Mouse (Mus musculus) yolk sac, embryonic 10.5 days (tissue): ENCODE measurements around the gene Acer3.
"Not testable (repeated sequence)": the region's sequence is repeated elsewhere in the genome, so short reads cannot be mapped to it uniquely, and the experiment has no call there.

ENCODE experiments used
- DNase-seq: peaks from one replicate; pipeline ENCODE4 v3.0.0-alpha.2; 2017; ENCODE audit warnings: low spot score

Gene Acer3

DNA sequence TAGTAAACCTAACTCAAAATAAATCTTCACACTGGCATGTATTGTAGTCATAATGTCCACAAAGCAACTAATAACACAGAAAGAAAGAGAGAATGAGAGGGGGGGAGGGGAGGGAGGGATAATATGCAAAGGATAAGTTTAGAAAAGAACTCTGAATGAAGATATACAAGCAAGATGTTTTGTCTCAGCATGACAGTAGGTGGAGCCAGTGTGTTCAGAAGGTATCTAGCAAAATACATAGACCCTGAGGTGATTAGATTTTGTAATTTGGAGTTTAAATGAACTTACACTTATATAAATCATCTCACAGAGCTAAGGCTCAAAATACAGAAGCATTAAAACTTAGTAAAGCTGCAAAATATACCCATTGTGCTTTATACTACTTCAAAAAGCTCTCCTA lies 44.7 kb downstream of the Acer3 start:
- DNase-seq: no peak

DNA sequence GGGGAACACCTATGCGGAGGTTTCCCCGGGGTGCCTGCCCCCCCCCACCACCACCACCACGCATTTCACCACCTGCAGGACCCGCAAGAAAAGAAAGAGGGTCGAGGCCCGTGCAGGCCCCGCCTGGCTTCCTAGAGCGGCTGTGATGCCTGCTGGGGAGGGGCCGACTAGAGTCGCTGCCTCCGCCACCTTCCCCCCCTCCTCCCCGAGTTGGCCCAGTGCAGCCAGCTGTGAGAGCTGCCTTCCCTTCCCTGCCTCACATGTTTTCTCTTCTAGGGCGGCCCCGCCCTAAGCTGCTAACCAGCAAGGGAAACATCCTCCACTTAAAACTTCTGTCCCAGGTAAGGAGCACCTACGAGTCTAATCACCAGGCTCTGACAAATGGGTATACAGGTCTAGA lies 52.8 kb downstream of the Acer3 start:
- not testable (repeated sequence) for DNase-seq

DNA sequence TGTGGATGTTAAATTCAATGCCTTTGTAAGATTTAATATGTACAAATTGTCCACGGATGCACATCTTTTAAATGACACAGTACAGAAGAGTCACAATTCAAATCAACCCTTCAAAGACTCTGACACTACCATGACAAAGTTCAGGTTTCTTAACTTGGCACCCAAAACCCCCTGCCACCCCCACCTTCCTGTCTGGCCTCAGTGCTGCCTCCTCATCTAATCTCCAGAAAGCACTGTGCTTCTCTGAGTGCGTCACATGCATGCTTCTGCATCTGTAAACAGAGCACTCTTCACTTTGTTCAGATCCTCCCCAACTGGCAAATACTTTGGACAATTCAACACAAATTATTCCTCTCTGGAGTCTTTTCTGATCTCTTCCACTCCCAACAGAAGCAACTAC lies 68.5 kb downstream of the Acer3 start:
- no peak for DNase-seq

DNA sequence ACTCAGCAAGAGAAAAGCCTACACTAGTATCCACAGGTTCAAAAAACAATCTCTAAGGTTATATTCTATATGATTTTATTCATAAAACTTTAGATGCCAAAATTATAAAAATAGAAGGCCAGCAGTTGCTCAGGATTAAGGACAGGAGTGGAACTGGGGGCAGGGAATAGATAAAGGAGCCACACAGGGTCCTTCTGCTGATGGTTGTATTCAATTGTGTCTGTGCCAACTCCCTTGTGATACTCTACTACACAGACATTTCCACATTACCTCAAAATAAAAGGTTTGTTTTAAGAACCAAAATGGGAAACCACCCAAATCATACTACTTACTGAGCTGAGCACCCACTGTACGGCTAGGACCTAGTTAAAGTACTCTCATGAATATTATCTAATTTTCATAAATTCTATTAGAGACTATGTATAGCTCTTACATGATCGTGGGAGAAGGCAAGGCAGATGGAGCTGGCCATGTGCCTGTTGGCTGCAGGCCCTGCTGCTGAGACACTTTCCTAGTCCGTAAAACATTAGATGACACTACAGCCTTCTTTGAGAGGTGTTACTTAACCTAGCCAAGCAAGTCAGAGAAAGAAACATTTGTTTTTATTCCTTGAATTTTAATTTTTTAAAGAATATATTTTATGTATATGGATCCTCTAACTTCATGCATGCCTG lies 84.2 kb downstream of the Acer3 start:
- DNase-seq: no peak

DNA sequence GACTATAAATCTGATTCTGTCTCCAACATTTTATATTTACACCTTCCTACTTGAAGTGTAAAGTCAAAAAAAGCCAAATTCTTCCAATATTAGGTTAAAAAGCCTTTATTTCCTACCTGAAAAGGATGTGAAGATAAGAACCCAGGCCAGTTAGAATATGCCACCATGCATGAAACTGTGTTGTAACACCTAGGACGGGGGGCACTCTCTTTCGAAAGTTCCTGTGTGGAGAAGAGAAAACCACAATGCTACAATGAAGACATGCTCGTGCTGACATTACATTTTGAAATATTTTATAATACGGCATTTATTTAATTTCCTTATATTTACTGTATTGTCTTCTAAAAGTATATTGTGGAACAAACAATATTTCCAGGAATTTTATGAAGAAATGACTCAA lies 97.2 kb downstream of the Acer3 start:
- no peak for DNase-seq

DNA sequence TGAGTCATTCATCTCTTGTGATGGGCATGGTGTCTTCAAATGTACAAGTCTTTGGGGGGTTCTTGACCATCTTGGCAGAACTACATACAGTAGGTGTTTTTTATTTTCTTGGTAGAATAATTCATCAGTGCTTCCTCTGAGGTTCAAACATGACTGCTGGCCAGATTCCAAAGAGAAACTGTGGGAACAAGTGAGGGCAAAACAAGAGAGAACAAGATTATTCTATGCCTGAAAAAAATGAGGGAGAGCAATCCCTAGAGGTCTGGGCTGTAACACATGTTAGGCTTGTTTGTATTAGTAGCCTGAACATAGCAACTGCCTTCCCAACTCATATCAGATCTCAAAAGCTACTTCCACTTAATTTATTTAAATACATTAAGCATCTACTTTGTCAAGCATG lies 104.3 kb downstream of the Acer3 start:
- no peak for DNase-seq

DNA sequence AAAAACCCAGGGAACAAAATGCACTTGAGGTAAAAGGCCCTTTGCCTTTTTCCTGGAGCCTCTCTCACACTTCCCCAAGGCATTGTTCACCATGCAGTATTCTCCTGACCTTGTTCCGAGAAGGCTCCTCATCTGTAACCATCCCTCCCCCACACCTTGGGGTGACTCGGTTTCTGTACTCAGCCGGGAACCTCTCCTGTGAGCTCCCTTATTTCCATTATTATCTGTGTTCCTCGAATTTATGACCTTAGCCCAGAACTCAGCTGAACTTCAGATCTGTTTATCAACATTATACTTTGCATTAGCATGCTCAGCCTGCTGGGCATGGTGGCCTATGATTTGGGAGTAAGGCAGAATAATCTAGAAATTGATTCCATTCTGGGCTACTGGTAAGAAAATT lies 118.1 kb downstream of the Acer3 start:
- no peak for DNase-seq

DNA sequence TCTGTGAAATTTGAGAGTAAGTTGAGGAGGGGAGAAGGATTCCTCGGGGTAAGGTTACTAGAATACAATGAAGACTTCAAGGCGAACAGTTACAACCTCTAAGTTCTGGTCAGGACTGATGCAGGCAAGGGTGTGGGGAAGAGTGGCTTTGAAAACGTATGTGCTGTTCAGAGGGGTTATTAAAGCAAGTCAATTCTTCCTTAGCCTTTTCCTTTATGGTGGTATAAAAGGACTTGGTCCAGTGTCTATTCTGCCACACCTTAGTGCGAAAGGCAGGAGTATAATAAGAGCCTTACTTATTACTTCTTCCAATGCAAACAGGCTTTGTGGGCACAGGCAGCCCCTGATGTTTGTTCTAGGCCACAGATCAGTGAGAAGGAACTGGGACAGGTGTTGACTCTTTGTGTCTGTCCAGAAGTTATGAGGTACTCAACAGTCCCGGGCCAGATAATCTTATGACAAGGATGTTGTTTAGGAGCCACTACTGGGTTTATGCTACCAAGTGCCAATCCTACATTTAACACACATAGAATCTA lies 119.4 kb downstream of the Acer3 start:
- DNase-seq: no peak

DNA sequence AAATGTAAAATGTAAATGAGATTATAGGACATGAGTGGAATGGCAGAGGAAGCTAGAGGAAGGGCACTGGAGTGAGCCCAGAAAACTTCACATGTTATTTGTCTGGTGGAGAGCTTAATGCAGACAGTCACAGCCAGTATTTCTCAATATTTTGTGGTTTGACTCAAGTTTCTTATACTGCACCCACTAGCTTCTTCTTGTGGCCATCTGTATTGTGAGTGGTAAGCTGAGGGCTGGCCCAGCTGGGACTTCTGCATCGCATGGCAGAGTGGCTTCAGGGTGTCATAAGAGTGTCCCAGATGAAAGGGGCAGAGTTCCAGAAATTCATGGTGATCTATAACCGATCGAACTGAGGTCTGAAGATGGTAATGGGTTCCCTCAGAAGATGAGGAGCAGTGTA lies 120.6 kb downstream of the Acer3 start:
- DNase-seq: no peak

DNA sequence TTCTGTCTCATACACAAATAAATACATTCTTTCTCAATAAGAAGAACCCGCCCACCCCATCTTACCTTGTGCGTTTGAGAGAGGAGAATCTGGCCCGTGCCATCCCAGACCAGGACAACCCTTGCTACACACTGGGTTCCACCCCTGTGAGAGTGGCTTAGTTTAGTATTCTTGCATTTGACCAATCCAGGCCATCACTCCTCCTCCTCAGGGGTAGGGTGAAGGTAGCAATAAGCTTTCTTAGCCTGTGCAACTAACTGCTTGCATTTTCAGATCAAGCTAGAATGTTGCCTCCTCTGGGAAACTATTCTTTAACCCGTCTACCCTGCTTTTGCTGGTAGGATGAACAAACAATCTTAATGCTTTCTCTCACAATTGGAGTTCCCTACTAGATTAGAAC lies 121.6 kb downstream of the Acer3 start, which contains the start of gene B3gnt6:
TSS of gene B3gnt6 (minus strand) at position 101 of the 400 bp plus-strand sequence.
- DNase-seq: no peak

DNA sequence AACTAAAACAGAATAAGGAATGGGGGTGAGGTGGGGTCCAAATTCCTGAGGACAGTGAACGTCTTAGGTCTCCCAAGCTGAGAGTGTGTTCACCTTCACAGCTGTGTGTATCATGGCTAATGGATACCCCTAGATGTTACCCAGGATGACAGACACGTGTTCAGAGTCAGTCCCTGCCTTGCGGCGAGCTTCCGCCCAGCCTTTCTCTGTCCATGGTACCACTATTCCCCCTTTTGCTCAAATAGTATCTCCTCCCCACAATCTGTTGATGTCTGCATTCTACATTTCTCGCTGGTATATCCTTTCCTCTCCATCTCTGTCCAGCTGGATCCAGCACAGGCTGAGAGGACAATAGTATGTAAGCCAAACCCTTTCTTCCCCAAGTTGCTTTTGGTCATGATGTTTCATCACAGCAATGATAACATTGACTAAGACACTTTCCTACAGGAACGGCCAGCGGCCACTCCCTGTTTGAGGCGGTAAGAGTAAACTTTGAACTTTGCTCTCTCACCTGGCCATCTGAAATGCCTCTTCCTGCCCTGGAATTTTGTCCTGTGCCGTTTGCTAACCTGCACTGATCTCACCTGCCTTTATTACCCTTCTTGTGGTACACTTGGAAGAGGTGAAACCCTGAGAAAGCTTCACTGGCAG lies 125.7 kb downstream of the Acer3 start:
- DNase-seq: peak; percentile 76

DNA sequence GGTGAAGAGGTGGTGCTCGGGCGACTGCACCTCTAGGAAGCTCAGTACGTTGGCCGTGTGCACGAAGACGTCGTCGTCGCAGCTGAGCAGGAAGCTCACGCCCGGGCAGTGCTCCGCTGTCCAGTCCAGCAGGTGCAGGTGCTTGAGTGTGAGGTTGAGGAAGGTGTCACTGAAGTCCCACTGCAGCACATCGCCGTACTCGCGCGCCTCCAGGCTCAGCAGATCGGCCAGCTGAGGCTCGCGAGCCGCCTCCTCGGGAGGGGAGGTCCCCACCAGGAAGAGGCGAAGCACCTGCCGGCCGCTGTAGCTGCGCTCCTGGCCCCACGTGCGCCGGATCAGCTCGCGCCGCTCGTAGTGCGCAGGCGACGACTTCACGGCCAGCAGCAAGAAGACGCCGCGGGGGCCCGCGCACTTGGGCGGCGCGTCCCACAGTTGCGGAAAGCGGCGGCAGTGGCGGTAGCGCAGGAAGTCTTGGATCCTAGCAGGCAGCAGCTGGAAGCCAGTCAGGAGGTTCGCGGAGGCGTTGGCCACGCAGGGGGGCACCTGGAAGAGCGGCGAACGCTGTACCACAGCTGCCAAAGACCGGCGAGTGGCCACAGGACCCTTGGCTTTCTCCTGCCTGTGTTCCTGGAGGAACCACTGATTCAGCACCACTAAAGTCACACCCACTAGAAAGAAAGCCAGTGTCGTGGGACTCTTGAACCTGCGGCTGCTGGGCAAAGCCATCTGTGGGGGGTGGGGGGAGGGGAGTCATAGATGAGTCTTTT lies 126.8 kb downstream of the Acer3 start:
- peak; percentile 43 for DNase-seq

DNA sequence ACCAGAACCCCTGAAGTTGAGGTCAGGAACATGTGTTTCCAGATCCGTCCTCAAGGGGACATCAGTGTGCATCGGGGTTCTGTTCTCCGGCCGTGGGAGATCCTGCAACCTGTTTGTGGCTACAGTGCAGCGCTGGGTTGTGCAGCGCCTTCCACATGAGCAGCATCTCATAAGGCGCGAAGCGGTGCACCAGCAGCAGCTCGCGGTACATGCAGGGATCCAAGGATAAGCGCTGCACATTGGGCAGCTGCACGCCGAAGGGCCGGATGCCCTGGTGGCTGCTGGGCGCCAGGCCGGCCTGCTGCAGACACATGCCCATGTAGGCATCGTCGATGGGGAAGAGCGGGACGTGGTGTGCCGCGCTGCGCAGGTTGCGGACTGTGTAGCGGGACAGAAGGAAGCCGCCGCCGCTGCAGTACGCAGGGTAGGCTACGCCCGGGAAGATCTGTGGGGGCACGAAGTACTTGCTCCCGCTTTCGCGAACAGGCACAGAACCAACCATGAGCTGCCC lies 127.4 kb downstream of the Acer3 start:
- DNase-seq: peak; percentile 23

DNA sequence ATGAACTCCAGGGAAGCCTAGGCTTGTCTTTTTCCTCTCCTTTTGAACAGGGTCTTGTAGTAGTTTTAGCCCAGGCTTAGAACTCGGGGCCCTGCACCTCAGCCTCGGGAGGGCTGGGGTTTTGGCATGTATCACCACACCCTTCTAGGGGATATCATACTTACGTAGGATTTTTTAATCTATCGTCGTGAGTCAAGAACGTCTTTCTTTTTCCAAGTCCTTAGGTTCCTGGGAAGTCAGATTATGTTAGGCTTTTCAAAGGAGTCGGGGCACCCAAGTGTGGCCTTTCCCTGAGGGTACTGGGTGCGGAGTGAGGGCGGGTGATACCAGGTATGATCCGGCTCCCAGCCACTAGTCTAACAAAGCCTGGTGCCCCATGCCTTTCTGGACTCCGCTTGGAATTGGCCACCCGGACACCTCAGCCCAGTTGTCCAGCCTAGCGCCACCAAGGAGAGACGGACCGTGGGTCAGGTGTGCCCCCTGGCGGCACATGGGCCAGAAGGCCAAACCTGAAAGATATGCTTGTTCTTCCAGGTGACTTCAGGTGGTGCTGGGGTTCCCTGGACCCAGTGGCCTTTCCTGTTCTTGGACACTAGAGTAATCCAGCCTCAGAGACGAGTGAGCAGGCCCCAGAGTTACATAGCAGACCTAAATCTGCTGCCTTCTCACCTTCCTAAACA lies 129.3 kb downstream of the Acer3 start:
- peak; percentile 49 for DNase-seq

DNA sequence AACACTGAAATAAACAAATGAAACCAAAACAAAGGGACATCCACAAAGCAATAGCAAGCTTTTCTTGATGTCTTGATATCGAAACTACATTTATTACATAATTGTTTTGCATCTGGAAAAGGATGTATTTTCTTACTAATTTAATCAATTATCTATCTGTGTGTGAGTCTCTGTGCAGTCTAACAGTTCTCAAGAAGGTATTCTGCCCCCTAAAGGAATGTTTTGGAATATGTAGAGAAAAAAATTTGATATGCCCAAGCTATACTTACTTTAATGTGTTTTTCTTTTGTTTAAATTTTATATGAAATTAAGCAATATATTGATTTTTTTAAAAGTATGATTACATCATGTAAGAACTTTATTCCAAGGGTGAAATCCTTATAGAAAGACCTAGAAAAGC lies 130.4 kb downstream of the Acer3 start:
- no peak for DNase-seq

DNA sequence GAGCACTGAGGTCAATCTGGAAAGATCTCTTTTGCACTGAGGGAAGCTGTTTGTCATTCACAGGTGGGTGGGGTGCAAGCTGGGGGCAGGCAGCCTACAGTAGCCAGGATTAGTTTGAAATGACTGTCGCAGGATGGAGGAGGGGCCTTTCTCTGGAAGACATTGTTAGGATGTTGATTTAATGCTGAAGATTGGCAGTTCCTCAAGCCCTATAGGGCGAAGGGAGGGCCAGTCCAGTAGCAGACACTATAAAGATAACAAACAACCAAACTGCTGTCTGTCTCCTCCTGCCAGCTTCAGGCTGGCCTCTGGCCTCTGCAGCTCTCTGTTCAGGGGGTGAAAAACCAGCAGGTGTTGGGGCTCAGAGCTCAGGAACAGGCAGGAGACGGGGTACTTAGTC lies 131.3 kb downstream of the Acer3 start:
- DNase-seq: no peak

DNA sequence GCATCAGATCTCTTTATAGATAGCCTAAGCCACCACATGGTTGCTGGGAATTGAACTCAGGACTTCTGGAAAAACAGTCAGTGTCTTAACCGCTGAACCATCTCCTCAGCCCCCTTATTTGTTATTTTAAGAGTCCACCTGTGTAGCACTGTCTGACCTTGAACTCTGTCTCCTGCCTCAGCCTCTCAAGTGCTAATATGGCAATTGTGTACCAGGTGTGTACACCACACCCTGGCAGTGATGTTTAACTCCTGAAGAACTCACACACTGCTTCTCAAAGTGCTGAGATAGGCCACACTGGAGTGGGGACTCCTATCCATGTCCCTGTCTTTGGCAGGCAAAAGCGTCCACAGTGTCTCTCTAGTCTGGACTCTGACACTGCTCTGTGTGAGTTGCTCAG lies 132.3 kb downstream of the Acer3 start:
- DNase-seq: no peak

DNA sequence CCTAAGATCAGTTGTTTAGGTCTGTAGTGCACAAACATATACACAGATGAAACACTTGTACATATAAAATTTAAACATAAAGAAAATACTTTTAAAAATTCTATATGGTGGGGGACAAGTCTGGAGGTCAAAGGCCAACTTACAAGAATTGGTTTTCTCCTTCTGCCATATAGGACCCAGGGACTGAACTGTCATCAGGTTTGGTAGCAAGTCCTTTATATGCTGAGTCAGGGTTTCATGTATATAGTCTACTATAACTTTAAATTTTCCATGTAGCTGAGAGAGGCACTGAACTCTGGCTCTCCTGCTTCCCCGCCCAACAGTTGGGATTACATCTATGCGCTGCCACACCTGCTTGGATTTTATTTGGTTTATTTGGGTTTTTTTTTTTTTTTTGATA lies 132.8 kb downstream of the Acer3 start:
- DNase-seq: no peak

DNA sequence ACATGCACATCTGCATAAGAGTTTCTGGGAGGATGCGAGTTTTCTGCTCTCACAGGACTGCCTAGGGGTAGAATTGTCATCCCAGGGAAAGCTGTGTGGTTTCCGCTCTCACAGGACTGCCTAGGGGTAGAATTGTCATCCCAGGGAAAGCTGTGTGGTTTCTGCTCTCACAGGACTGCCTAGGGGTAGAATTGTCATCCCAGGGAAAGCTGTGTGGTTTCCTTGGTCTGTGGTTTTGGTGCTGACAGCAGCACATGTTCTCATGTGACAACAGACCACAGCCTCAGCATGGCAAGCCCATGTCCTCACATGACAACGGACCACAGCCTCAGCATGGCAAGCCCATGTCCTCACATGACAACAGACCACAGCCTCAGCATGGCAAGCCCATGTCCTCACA lies 133.7 kb downstream of the Acer3 start:
- DNase-seq: not testable (repeated sequence)

DNA sequence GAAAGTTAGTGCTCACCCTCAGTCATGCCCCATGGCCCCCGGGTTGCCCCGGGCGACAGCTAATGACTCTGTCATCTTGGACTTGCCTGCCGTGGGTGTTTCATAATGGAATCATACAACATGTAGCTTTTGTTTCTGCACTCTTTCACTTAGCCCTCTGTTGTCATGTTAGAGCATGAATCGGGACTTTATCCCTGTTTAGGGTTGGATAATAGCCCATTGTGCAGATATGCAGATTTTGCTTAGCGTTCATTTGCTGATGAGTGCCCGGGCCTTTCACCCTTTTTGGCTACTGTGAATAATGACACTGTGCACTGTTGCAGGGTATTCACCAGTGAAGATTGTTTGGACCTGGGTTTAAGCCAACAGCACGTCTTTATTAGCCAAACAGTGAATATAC lies 134.4 kb downstream of the Acer3 start:
- no peak for DNase-seq

DNA sequence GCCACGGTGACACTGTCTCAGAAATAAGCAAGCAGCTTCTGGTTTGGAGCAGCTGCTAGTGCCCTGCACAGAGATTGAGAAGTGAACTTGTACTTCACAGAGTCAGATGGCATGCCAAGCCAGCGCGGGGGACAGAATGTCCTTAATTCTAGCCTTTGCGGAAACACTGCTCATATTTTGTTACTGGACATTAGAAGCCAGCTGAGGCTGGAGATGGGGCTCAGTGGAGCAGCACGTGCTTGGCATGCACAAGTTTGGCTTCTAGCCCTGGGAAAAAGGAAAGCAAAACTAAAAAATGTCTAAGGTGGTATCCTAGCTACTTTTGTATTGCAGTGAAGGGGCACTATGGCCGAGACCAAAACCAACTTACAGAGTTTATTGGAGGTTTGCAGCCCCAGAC lies 135.7 kb downstream of the Acer3 start:
- DNase-seq: no peak

DNA sequence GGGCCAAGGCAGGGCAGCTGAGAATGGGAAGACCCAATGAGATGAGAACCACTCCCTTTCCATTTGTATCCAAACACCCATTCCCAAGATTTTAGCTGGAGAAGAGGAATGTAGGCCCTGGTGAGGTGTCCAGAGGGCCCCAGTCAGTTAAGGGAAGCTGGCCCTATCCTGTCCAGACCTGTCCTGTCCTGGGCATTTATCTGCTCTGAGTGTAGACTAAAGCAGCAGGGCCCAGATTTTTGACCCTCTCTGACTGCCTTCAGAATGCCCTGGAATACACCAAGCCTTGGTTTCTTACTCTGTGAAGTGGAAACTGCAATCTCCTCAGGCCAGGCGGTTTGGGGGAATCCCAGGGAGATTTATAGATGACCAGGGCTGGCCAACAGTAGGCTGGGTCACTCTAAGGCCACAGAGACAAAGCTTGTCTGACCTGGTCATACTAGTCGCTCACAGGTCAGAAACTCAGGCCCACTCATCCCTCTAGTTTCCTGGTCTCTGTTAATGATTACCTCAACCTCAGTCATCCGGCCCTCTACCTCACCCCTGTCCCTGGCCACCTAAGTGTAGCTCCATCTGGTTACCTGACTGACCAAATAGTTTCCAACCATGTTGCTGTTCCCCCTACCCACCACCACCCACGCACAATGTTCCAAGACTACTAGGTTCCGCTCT lies 142.3 kb downstream of the Acer3 start:
- DNase-seq: peak; percentile 83
